Mouse (Mus musculus) kidney, adult 9 months (tissue): ENCODE measurements around the gene Ifngr1.

Experiments used
- DNase-seq: peaks from one replicate; pipeline ENCODE4 v3.0.0; 2022

Ifngr1 gene

DNA sequence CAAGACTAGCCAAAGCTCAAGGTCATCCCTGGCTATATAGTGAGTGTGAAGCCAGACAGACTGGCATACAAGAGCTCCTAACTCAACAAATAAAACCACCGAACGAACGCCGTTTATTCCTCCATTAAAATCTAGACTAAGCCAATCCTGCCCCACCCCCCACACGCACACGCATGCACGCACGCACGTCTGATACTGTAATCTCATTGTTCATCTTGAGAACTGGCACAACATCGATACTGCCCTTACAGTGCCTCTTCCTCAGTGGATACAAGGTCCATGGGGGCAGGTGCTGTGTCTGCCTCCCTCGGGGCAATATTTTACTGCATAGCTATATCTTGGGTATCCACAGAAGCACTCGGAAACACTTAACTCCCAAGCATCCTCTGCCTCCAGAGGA lies 2.1 kb upstream of the Ifngr1 start:
- no peak for DNase-seq

DNA sequence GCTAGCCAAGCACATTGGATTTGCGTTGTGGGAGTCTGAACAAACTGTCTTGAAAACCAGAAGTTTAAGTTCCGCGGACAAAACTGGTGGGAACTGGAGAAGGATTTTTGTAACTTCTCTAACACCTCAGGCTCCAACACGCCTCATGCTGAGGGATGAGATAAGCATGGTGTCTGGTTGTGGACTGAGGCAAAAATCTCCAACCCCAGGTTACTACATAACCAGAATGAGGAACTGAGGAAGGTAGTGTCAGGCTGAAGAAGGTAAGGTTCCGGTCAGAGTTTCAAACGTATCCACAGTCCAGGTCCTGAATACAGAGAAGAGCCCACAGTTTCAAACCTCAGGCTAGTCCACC lies 486 bp upstream of the Ifngr1 start:
- no peak for DNase-seq

DNA sequence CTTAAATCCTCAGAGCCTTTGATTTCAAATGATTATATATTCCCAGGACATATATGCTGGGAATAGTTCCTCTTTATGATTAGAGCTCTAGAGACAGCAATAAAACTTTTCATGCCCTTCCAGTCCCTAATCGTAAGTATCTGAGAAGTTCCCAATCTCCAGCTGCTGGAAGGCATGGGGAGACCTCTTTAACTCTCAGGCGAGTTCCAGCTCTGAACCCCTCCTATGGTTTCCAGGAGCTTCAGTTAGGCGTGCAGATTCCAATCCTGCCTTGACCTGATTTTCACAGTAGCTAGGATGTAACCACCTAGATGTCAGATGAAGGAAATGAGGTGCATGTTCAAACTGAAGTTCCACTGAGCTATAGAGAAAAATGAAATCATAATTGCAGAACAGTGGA lies 807 bp downstream of the Ifngr1 start:
- DNase-seq = no peak

DNA sequence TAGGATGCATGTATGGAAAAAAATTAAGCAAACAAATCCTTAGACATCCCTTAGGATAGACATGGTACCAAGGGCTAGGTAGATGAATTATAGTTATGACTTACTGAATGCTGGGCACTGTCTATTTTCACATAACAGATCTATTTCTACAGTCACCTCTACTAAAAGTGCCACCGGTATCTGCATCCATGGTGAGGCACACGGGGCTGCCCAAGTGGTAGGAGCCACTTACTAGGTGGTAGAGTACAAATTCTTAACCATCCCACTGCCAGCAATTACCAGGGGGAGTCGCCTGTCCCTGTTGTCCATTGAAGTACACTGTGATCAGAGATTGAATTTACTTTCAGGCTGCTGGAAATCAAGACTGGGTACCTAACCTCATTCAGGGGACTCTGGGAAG lies 1.5 kb downstream of the Ifngr1 start:
- no peak for DNase-seq

DNA sequence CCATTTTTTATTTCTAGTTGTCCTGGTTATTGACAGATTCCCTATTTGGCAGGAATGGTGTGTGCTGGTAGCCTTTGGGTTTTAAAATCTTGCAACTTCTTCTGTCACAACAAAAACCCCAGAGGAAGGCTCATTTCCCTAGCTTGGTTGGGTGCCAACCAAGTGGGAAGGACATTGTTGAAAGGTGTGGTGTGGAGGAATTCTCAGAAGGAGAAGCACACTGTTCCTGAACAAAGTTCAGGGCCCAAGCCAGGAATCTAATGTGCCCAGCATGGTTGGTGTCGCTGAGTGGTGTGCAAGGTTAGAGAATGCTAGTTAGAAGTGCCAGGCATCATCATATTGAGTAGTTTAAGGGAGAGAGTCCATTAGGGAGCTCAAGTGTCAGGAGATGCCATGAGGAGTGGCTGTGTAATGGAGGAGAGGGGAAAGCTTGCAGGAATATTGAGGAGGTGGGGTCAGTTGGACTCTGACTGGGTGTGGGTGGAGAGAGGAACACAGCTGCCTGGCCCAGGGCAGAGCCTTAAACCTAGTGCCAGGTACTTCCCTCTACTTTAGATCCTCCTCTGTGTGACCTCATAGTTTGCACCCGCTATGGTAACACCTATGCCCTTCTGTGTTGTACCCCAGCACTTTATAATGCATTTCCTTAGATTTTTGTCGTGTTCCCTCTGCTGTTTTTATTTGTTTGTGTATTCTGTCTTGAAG lies 2.6 kb downstream of the Ifngr1 start:
- DNase-seq = peak; percentile 49

DNA sequence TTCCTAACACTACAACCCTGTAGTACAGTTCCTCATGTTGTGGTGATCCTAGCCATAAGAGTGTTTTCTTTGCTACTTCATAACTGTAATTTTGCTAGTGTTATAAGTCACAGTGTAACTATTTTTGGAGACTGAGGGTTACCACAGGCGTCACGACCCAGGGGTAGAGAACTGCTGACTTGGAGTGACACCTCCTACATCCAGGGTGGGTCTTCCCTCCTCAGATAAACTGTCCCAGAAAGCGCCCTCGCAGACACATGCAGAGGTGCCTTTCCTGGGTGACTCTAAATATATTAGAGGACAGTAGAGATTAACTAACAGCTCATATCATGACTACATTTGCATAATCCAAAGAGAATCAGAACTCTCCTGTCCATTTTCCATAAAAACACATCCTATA lies 5.1 kb downstream of the Ifngr1 start:
- DNase-seq = no peak

DNA sequence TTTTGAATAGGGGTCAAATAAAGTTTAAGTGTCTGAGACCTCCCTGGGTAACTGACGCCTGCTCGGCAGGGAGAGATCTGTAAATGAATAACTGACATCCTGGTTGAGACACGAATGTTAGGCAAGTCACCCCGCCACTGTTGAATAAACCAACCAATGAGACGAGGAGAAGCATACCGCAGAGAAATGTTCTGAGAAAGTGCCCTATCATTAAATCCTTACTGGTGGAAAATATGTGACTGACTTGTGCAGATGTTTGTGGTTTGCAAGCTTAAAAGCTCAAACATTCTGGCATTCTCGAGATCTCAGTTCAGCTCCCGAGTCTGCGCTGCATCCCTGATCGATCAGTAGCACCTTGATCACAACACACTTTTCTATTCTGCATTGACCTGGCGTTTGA lies 6.3 kb downstream of the Ifngr1 start:
- peak; percentile 52 for DNase-seq

DNA sequence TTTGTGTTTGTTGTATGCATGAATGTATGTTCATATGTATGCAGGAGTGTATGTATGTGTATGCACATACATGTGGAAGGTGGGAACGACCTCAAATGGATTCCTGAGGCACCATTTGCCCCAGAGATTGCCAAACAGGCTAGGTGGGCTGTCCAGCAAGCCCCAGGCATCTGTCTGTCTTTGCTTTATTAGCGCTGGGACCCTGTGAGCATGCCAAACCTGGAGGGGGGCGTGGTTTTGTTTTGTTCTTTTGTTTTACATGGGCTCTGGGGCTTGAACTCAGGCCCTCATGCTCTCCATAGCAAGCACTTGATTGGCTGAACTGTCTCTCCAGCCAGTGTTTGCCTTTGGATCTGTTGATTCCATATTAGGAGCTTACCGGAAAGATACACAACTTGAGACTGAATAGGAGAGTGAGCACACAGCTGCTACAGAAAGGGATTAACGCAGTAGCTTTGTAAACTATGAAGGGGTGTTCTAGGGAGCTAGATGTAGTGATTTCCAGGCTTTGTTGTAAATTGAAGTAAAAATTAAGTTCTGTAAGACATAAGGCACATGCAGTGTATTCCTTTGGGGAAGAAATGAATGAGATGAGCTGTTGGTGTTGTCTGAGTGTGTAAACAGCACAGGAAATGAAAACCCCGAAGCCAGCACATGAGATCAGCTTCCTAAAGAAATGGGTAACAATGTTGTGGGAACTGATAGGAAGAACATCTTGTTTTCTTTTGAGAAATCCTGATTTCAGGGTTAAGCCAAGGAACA lies 7.8 kb downstream of the Ifngr1 start:
- no peak for DNase-seq

DNA sequence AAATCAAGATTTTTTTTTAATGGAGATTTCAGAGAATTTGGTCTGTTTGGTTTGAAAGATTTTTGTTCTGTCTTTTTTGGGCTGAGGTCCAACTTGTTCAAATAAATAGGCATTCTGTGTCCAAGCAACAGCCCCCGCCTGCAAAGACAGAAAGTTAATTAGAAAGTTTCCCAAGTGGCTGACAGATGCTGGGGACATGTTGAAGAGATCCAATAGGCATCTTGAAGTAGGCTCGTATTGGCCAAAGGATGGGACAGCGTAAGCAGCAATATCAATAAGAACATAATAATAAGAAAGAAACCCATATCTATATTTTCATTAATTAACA lies 8.3 kb downstream of the Ifngr1 start:
- no peak for DNase-seq

DNA sequence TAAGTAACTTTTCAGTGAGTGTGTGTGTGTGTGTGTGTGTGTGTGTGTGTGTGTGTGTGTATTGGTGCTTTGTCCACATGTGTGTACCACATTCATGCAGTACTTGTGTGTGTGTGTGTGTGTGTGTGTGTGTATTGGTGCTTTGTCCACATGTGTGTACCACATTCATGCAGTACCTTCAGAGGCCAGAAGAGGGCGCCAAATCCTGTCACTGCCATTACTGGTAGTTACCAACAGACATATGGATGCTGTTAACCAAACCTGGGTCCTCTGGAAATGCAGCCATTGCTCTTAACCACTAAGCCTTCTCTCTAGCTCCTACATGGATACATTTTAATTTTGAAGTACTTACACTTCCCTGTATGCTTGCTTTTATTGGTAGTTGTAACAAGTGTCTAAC lies 9.8 kb downstream of the Ifngr1 start:
- peak; percentile 35 for DNase-seq

DNA sequence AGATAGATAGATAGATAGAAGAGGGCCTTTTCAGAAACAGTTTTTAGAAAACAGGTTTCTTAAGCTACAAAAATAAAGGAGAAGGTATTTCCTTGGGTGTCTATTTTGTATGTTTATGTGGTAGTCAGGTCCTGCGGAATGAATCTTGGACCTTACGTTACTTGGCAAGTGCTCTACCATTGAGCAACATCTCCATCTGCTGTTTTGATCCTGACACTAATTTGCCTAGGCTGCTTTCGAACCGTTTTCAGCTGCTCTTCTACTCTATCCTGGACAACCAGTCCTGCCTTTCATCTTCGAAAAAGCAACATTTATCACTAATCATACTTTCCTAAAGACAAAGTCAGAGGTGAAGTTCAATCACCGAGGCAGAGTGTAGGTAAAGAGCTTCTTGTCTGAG lies 11.5 kb downstream of the Ifngr1 start:
- no peak for DNase-seq

DNA sequence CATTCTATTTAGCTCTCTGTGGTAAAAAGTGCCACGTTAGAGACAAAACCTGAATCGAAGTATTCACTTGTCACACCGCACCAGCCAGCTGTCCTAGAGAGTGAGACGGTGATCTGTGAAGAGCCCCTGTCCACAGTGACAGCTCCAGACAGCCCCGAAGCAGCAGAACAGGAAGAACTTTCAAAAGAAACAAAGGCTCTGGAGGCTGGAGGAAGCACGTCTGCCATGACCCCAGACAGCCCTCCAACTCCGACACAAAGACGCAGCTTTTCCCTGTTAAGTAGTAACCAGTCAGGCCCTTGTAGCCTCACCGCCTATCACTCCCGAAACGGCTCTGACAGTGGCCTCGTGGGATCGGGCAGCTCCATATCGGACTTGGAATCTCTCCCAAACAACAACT lies 17.4 kb downstream of the Ifngr1 start:
- DNase-seq = no peak

DNA sequence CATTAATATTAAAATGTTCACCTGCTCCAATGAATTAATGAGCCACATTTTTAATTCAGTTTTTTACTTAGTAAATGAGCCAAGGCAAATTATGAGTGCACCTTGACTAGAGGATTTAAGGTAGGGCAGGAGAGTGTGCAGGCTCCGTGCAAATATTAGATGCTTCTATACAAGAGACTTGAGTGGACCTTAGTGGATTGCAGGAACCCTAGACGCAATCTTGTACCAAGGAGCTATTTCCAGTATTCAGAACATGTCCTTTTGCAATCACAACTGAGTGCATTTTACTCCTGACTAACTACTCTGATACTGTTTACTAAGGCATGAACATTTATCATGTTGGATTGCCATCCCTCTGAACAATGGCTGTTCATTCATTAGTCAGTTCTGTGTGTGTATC lies 19.9 kb downstream of the Ifngr1 start:
- DNase-seq = no peak

DNA sequence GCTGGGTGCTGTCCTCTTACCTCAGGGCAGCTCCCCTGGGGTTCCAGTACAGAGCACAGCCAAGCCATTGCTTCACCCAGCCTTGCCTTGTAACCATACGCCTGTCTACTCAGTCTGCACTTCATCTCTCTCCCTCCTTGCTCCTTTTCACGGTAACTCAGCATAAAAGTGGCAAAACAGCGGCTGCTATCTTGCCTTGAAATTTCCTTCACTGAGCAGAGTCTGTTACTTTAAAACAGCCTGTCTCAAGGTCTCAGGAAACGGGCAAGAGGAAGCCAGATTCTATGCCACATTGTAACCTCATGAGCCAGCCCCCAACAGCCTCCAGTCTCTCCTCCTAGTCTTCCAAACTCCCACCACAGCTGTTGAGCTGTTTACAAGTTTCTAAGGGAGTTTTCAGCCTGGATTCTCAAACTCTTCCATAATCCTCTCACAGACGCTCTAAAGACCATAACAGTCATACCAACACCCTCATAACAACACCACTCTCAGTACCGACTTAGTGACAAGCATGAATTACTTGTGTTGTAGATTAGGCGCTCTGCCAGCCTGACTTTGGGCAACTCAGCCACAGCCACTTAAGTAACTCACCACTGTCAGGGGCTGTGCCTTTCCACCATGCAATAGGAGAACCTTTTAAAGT lies 21.5 kb downstream of the Ifngr1 start:
- DNase-seq = no peak

DNA sequence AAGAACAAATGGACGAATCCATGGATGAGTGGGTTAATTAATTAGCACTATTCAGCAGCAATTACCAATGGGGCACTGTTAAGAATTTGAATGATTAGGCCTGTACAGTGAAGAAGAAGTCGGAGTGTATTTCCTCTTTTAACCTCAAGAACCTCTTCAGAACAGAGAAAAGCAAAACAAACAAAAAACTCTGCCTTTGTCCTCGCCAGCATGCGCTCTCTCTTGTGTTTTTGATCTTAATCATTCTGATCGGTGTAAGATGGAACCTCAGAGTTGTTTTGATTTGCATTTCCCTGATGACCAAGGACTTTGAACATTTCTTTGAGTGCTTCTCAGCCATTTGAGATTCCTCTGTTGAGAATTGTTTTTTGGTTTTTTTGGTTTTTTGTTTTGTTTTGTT lies 28.0 kb downstream of the Ifngr1 start:
- no peak for DNase-seq

DNA sequence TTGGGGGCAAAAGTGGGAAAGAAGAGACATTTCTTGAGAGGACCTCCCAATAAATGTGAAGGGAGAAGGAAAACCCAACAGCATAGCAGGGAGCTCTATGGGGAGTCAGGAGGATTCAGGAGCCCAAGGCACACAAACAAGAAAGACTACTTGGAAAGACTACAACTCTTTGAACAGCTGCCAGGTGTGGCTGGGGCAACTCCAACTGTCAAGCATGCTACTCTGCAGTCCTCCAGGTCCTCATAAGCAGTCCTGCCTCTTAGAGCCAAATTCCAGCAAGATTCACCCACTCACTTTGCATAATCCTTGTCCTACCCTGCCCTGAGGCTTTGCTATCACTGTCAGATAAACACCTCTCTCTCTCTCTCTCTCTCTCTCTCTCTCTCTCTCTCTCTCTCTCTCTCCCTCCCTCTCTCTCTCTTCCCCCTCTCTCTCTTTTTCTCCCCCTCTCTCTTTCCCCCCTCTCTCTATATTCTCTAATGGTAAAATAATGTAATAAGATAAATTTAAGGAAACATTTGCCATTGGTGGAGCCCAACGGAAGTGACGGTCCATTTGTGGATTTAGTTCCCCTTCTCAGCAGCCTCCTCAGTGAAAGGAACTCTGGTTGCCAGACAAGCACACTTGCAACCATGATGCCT lies 29.8 kb downstream of the Ifngr1 start, which contains the start of gene Il22ra2:
Gene Il22ra2 (plus strand): TSS at position 591 of the 641 bp plus-strand sequence.
- DNase-seq = no peak

DNA sequence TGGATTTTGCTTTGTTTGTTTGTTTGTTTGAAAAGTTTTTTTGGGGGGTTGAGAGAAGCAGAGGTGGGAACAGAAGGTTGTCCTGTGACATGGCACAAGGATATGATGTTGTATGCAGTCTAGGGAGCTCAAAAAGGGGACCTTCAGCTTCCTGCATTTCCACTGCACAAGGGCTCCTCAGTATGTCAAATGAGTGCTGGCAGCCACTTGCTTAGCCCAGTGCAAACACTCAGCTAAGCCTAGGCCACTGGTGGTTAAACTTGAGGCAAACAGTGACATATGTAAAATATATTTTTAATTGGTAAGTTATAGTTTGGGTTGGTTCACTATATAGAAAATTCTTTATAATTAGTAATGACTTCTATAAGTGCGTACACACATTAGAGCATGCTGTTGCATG lies 32.9 kb downstream of the Ifngr1 start:
- DNase-seq = no peak

DNA sequence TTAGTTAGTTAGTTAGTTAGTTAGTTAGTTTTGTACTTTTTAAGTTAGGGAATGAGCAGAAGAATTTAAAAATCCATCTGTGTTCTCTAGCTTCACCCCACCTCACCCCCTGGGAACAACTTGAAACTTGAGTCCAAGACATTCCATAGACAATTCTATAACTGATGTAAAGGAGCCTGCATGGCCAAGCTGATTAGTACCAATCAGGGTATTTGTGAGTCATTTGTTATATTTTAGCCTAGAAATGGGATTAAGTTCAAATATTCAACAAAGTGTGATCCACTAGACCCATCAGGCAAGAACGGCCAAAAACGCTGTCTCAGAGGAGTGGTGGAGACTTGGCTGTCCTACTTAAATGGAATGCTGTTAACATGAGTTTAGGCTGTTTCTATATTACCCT lies 35.6 kb downstream of the Ifngr1 start:
- no peak for DNase-seq

DNA sequence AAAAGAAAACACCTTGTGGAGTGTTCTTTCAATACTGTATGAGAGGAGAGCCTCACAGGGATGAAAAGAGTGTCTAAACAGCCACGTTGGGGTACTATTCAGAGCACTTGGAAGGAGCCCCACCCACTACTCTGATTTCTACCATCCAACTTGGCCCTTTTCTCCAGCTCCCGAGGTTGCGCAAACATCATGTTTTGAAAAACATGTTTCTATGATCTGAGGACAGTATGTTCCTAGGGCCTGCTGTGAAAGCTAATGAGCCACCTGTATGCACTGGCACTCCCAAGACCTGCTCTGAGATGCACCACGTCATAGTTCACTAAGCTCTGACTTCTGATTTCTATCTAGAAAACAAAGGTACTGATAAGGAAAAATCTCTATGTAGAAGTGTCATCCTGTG lies 36.0 kb downstream of the Ifngr1 start:
- DNase-seq = no peak

DNA sequence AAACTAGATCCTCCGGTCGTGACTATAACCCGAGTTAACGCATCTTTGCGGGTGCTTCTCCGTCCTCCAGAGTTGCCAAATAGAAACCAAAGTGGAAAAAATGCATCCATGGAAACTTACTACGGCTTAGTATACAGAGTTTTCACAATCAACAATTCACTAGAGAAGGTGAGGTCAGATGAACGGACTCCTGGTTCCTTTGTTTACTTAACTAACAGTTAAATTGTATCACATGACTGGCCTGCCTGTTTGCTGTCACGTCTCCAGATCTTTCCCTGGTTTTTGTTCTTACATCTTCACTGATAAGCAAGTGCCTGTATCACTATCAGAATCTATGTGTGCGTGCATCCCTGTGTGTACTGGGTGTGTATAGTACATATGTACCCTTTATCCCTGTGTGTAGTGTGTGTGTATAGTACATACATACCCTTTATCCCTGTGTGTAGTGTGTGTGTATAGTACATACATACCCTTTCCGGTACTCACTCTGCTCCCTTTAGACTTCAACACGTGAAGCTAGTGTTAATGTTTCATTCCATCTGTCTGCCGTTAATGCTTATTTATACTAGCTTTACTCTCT lies 40.0 kb downstream of the Ifngr1 start:
- no peak for DNase-seq

DNA sequence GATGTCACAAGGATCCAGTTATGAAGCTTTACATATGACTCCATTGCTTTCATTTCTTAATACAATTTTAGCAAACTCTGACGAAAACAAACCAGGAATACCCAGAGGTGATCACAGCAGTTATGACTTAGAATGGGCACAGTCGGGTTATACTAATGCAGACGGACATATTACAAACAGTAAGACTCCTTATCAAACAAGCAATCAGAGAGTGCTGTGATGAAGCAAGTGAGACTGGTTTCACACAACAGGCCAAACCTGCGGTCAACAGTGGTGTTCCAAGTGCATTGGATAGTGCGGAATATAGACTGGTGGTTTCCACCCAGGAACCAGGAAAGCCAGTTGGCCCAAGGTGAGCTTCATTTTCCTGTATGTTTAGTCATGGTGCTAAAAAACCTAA lies 47.1 kb downstream of the Ifngr1 start:
- DNase-seq = no peak

DNA sequence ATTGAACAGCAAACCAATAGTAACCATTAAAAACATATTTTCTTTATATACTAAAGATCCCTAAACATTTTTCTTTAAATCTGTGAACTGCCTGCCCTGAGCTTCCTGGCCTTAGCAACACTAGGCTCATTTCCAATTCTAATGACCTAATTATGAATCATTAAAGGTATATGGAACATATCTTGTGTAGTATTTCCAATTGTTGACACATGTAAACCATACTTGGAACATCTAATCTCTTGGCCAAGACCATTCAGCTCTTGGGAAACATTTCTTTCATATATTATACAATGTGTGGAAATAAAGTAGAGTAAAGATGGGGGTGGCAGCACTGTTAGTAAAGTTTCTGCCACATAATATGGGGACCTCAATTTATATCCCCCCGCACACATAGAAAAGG lies 47.9 kb downstream of the Ifngr1 start:
- DNase-seq = no peak

DNA sequence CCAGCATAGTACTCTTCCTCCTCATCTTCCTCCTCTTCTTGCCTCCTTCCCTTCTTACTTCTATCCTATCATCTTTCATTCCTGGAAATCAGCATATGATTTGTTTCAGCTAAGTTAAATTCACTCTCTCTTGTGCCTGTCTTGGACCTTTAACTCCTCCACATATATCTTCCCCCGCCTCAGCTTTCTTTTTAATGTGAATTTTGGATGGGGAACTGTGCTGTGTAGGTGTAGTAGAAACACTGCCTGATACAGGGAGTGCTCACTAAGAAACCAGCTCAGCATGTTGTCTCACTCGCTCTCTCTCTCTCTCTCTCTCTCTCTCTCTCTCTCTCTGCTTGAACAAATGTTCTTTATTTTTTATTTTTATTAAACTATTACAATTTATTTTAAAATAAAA lies 53.4 kb downstream of the Ifngr1 start:
- no peak for DNase-seq

DNA sequence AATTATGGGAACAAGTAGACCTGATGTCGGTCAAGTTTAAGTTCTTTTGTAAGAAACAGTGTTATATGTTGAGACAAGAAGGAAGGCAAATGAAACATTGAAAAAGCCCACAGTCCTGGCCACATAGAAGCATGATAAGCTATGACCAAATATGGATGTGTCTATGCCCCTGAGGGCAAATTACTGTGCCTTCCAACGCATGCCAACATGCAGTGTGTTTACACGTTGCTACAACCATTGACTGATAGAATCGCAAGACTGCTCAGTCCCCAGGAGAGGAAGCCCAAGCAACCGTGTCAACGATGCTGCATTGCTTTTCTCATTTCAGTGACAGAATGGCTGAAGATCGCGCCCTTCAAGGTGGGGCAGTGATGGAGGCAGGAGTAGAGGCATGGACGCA lies 65.7 kb downstream of the Ifngr1 start:
- no peak for DNase-seq
